Mouse (Mus musculus): ENCODE data around the gene Mrps27.

GRCm38 (mm10) chr13:99377055-99377454, 32.5 kb downstream of the Mrps27 start:
- TF ChIP-seq CTCF (IDR thresholded peaks at IDR 0.05; ENCODE audit: low read depth, low read length) (no peak), POLR2A (IDR thresholded peaks at IDR 0.05; ENCODE audit: borderline replicate concordance, low read depth, low read length) (no peak)
